Mouse (Mus musculus) B cell, adult 62 days (primary cell): Measurements from ENCODE around the gene Adcy9. TPM values are rescaled to one million over a fixed set of nuclear protein-coding genes. Genes with fewer than 3 reads are reported as not detected.

Source experiments
- total RNA-seq: library from RNA; stranded (reverse); gene quantifications from 4 replicates; pipeline ENCODE4 v1.2.4, GENCODE M21; 2023

The Adcy9 gene
- 3.5 to 4.4 TPM (median 3.9 TPM) in 4 replicates for total RNA-seq

GRCm38 (mm10) chr16:4420298-4421054 lies at the start of gene Adcy9:
Gene Adcy9 (minus strand): TSS chr16:4420498.

Other genes with a start within 250 kb of the Adcy9 start
- 143 to 154 TPM (median 150 TPM) in 4 replicates for gene Crebbp, start 206.5 kb downstream of the Adcy9 start, total RNA-seq
- 0.70 to 3.8 TPM (median 1.9 TPM) in 4 replicates for gene Srl, start 121.3 kb upstream of the Adcy9 start, total RNA-seq
- gene Tfap4, start 139.4 kb upstream of the Adcy9 start, total RNA-seq: 10.2 to 12.4 TPM (median 11.8 TPM) in 4 replicates
- not detected in 4 replicates for gene Glis2, start 174.2 kb upstream of the Adcy9 start, total RNA-seq
- 39.3 to 51.4 TPM (median 47.8 TPM) in 4 replicates for gene Pam16, start 204.5 kb upstream of the Adcy9 start, total RNA-seq
- 0.19 to 0.33 TPM (median 0.21 TPM) in 3 of 4 replicates, not detected in the other for gene Vasn, start 219.4 kb upstream of the Adcy9 start, total RNA-seq
- gene Dnaja3, start 219.5 kb upstream of the Adcy9 start, total RNA-seq: 29.3 to 35.2 TPM (median 31.8 TPM) in 4 replicates